Mouse (Mus musculus) common myeloid progenitor, adult 5-6 weeks (primary cell): ENCODE measurements around the gene Psenen. TPM values are rescaled to one million over a fixed set of nuclear protein-coding genes. Genes with fewer than 3 reads are reported as not detected.

Experiments
- ATAC-seq: replicated peaks from 2 replicates; pipeline ENCODE4 v1.8.0; 2016; ENCODE audit warnings: low read depth, mild to moderate bottlenecking, moderate TSS enrichment, inconsistent platforms; ENCODE audit not compliant: poor library complexity, severe bottlenecking
- total RNA-seq: library from RNA; stranded (forward); fragments of 200-1000, 187-1606 nt; gene quantifications from 2 replicates; pipeline ENCODE4 v1.2.3, GENCODE M21; 2017

Gene Psenen
- total RNA-seq, 1 experiment from 2014 or later = 117 TPM

- ATAC-seq = peak; percentile 63
Measured at GRCm38 (mm10) chr7:30589435-30590301, 26.2 kb upstream of the Psenen start.

GRCm38 (mm10) chr7:30588676-30589434, 25.4 kb upstream of the Psenen start, which contains the start of gene Kmt2b:
Gene Kmt2b (minus strand): TSS chr7:30588726.
- peak; percentile 78 for ATAC-seq

GRCm38 (mm10) chr7:30587842-30588667, 24.6 kb upstream of the Psenen start:
- no peak for ATAC-seq

DNA sequence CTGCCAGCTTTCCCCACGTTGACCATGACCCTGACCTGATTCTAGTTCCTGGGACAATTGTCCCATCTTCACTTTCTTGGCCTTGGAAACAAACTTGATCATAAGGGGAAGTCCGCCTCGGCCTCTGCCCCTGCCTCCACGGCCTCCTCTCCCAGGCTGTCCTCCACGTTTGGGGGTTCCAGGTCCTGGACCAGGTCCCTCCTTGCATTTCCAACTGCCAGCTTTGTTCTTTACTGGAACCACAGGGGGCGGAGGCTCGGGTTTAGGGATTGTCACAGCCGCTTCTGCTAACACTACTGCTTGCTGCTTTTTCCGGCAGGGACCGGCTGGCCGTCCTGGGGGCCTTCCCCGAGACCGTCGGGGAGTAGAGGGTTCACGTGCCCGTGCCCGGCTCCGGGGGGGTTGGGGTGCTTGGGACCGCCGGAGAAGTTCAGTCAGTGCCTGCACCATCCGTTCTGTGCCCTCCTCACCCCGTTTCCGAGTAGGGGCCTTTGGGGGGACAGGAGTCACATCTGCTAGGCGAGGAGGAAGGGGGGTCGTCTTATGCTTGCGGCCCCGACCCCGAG, 23.1 kb upstream of the Psenen start:
- no peak for ATAC-seq

GRCm38 (mm10) chr7:30585170-30585569, 21.7 kb upstream of the Psenen start:
- ATAC-seq = no peak

DNA sequence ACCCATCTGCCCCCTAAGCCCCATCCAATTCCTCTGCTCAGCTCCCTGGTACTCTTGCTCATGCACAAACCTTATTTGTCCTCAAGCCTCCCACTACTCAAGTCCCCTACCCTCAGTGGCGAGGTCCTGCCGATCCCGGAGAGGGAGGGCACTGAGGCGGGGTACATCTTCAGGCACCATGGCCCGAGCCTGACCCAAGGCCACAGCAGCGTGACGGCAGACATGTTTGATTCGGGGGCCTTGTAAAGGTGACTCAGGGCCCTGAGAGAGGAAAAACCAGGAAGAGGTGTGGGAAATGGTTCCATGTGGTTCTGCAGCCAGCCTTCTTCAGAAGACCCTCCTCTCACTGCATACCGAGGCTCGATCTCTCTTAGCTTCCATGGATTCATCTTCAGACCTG, 20.9 kb upstream of the Psenen start:
- no peak for ATAC-seq

DNA sequence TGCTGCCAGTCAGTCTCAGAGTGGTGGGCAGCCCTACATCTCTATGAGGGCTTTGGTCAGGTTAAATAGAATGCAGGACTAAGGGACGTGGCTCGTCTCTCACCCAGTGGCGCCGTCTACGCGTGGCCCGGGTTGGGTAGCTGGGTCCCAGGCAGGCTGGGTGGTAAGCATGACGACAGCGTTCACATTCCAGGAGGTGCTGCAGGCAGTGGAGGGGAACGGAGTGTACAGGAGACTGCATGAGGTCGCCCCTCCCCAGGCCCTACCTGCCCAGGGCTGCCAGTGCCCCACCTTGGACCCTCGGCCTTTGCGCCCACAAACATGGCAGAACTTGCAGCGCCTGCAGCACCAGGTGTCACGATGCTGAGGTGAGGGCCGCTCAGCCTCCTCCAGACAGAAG, 18.1 kb upstream of the Psenen start:
- ATAC-seq = no peak

- no peak for ATAC-seq
Measured at GRCm38 (mm10) chr7:30579950-30580349, 16.5 kb upstream of the Psenen start.

DNA sequence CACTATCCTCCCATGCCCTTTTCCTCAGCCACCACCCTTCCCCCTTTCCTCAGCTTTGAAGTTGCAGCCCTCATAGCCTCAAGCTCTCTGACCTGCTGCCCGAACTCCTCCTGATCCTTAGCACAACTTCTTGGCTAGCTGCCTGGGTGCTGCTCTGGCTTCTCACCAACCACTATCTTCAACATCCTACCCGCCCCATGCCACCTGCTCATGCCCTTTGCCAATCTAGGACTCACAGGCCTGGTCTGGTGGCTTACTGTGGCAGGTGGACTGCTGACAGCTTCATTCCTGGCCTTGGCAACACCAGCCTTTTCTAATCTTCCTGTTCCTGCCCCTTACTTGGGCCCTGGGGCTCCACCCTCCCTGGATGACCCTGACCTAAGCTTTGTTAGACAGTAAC, 9.5 kb upstream of the Psenen start:
- ATAC-seq = peak; percentile 65; the same call in 1 of the 2 replicates

GRCm38 (mm10) chr7:30572389-30572788, 9.0 kb upstream of the Psenen start:
- no peak for ATAC-seq

DNA sequence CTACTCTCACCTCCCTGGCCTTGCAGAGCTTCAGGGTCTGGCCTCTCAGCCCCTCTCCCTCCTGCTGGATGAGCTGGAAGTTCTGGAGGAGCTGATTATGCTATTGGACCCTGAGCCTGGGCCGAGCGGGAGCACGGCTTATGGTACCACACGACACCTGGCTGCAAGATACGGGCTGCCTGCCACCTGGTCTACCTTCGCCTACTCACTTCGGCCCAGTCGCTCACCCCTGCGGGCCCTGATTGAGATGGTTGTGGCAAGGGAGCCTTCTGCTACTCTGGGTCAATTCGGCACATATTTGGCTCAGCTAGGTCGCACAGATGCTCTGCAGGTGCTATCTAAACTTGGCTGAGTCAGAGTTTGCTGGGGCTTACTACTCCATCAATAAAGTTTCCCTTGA, 4.1 kb upstream of the Psenen start:
- ATAC-seq = no peak

GRCm38 (mm10) chr7:30566033-30566432, 2.6 kb upstream of the Psenen start:
- no peak for ATAC-seq

DNA sequence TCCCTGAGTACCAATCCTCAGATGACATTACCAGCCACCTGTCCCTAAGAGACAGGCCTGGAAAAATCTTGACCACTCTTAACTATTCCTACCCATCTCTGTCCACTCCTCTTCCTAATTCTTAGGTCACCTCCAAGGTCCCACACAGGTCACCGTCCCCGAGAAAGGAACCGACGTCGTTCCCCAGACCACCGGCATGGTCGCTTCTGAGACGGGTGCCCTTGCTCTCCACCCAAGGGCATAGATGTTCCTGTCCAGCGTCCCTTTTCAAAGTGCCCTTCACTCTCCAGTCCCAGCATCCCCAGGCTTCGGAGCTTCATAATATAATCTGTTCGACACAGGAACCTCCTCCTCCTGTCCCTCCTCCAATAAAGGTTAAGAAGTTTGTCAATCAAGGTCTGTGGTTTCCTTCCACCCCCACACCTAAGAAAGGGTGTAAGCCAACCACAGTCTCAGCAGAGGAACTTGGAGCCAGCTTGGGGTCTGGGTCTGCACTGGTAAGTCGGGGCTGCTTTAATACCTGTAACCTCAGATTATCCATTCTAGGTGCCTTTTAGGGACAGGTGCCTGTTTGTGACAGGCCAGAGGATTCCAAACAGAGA, 1.6 kb upstream of the Psenen start, which contains the start of gene Igflr1:
Gene Igflr1 (plus strand): TSS at position 458 of the 602 bp plus-strand sequence.
- ATAC-seq = no peak

GRCm38 (mm10) chr7:30563906-30564280, 466 bp upstream of the Psenen start:
- no peak for ATAC-seq

- ATAC-seq = peak; percentile 9; the same call in 1 of the 2 replicates
Measured at GRCm38 (mm10) chr7:30562526-30563116, 806 bp downstream of the Psenen start.

- ATAC-seq = no peak
Measured at GRCm38 (mm10) chr7:30560296-30560695, 3.1 kb downstream of the Psenen start.

GRCm38 (mm10) chr7:30559443-30559954, 3.9 kb downstream of the Psenen start, which contains the start of gene Lin37:
Gene Lin37 (minus strand): TSS chr7:30559838.
- ATAC-seq = peak; percentile 79

- ATAC-seq = no peak
Measured at GRCm38 (mm10) chr7:30558656-30559442, 4.6 kb downstream of the Psenen start.
